Mouse (Mus musculus) c-Kit-positive CD71-negative TER-119-negative erythroid progenitor cells, embryonic 14.5 days (primary cell): ENCODE measurements at regions not wholly inside any gene's neighbourhood (a gene's known extent, or its start where the extent isn't known, plus 50 kb on each side); places are given as distances from the start of the nearest gene placed in this dataset.

ENCODE experiments used
- DNase-seq: peaks from one replicate; pipeline ENCODE4 v3.0.0-alpha.2; 2013; ENCODE audit warnings: low read depth

DNA sequence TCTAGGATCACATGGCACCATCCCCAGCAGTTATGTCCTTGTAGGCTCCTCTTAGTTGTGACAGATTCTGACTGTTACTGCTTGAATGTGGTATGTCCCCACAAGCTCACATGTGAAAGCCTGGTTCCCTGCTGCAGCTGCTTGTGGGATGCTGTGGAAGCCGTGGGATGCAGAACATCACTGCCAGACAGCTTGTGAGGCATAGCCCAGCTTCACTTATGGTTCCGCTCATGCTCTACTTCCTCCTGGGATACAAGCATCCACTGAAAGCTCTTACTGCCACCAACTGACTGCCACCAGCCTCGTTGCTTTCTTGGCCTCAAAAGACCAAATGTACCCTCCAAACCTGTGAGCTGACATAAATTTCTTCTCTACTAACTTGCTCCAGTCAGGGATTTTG lies 167.7 kb upstream of the Ccdc122 start:
- no peak for DNase-seq

DNA sequence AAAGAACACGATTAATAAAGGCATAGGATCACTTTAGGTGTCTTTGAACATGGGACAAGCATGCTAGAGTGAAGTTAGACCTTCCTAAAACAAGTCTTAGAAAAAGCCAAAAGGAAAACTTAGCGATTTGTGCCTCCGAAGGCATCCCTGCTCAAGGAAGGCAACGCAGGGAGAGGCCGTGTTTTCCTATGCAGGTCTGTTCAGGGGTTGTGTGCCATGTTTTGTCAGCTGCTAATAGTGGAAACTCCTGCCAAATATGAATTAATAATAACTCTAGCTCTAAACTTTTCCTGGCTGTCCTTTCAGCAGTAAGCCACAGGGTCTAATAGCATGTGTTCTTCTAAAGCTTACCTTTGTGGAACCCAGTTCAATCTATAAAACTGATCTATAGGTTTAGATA lies 168.4 kb upstream of the Ccdc122 start:
- DNase-seq: no peak

DNA sequence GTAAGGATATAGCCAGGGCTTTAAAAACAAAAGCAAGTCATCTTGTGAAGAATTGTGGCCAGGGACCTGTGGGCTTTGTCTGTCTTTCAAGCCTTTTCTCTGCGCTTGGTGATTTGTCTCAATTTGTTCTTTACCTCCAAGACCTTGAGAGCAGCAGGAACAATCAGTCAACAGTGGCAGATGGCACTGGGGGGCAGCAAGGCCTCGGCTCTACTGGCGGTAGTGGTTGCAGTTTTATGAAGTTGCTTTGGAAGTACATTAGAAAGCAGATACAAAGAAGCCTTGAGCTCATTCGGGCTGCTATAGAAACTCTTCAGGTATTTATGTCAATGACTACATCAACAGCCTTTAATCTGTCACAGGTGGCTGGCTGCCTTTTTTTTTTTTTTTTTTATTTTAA lies 171.9 kb upstream of the Ccdc122 start:
- no peak for DNase-seq

DNA sequence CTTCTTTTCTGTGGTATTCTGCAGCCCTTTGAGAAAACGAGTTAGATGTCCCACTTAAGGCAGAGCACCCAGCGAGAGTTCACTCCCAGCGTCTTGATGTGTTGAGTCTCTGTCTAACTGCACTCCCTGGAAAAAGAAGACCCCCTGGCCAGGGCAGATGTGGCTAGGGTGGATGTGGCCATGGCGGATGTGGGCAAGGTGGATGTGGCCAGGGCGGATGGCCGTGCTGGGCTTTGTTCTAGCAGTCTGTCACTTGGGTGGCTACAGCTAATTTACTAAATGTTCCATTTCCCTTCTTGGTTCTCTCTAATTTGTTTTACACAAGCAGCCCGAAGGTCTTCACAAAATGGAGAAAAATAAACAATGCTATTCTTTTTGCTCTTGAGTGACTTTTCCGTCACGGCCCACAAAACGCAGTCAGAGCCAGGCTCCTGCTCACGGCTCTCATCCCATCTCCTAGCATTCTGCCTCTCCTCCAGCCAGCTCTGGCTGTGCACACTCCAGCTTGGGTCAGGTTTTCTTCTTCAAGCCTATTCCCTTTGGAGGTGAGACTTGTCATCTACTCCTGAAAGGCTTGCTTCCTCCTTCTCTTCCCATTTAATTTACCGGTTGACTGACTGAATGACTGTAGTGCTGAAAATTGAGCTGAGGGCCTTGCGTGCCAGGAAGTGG lies 173.4 kb upstream of the Ccdc122 start:
- no peak for DNase-seq

DNA sequence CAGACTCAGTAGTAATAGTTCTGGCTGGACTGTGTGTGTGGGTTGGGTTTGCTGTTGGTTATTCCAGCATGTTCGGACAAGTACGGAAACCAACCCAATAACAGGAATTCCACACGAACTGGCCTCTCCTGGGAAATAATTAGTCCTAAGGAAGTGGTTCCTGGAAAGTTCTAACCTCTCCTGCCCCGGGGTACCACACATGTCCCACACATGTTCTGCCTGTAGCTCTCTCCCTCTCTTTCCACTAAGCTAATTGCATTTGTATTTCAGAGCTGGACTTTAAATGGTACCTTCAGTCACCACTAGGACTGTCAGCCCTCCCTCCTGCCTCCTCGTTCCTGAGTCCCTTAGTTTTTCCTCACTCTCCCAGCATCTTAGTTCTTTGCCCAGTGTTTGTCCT lies 178.2 kb upstream of the Ccdc122 start:
- no peak for DNase-seq

DNA sequence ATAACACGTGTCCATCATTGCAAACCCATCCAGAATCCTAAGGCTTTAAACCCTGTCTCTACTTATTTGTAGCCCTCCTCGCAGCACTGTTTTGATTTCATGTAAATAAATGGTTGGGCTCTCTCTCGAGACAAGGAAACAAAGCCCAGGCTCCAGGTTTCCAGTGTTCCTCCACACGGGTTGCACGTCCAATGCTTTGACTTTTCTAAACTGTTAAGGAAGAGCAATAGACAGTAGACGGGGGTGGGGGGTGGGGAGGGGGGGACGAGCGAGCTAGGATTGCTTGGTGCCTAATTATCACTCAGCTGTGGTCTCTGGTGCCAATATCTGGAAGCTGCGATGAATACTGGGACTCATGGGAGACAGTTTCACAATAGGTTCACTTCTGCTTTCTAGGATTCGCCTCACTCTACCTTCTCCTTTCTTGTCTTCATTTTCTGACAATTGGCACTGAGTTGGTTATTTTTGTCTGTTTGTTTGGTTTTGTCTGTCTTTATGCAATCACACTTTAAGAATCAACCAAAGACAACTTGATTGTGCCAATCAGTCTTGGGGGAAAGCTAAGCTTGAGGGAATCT lies 179.3 kb upstream of the Ccdc122 start:
- DNase-seq: peak; percentile 30

DNA sequence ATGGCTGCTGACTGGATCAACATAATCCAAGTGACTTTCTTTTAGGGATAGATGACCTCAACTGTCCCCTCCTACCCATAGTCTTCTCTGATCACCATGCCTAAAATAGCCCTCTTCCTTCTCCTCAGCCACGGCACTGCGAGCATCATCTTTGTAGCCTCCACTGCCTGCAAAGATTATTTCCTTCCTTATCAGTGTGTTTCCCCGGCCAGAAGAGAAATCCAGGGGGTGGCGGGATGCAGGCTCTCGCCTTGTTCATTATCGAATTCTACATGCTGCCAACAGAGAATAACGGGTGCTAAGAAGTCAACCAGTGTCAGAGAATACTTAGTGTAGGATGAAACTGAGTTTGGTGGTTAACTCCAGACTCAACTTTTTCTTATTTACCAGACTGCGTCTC lies 180.0 kb upstream of the Ccdc122 start:
- DNase-seq: no peak

DNA sequence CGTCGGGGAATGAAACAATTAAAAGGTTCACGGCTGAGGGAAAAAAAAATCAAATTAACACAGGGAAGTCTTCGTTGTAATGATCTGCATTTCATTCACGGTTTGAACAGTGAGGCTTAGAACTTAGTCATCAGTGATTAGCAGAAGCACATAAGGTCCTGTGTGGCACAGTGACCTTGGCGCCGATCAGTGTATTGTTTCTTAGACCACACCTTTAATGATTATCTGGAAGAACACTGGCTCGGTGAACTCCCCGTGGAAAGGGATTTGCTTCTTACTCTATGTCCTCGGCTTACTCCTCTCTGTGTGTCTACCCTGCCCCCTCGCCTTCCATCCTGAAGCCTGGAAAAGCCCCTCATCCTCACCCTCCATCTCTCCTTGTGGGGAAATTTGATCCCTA lies 181.6 kb upstream of the Ccdc122 start:
- no peak for DNase-seq

DNA sequence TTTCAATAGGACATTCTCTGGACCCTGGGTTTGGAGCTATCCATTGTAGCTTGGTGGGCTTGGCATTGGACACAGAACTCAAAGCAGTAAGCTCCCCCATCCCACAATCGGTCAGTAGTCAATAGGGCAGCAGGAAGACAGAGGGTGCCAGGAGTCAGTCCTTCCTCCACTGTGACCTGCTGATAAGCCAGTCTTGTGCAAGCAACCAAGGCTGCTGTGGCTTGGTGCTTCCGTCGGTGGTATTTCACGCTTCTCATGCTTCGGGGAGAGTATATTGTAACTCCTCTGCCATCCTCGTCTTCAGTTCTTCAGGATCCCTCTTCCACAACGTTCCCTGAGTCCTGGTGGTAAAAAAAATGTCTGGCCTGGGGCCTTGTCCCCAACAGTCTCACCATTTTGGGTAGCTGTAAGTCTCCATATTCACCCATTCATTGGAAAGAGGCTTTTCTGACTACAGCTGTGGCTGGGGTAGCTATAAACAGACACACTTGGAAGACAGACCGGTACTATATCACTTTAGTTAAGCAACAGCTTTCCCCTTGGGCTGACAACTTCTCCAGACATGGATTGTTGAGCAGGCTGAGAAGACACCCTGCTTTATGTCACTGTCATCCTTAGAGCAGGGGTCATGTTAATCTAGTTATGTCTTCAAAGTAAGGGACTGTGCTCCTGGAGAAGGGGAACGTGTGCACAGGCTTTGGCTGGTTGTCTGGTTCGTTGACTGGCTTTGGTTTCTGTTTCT lies 184.9 kb upstream of the Ccdc122 start:
- DNase-seq: peak; percentile 50

DNA sequence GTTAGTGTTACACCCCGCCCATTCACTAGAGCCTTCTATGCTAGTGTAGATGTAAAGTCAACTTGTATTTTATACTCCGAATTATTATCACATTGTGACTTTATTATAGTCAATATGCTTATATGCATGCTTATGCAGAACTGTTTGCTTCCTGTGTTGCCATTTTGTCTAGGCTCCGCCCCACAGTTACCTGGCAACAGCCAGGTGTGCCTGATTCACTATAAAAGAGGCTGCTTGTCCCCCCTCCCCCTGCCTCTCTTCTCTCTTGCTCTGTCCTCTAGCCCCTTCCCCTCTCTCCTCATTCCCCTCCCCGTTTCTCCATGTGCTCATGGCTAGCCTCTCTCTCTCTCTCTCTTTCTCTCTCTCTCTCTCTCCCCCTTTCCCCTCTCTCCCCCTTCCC lies 185.9 kb upstream of the Ccdc122 start:
- DNase-seq: no peak

DNA sequence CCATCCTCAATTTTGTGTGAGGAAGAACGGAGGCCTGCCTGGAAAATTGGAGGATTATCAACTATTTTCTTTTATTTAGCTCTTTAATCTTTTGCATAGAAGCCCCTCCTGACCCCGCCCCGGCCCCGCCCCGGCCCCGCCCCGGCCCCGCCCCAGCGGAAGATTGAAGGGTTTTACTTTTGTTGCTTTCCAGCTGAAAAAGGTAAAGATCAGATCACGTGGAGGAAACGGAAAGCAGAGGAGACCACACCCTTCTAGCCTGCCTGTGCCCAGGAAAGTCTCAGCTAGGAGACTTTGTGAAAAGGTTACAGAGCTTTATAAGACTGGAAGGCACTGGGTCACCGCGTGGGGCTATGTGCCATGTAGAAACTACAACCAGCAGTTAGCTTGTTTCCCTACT lies 186.5 kb upstream of the Ccdc122 start:
- no peak for DNase-seq

DNA sequence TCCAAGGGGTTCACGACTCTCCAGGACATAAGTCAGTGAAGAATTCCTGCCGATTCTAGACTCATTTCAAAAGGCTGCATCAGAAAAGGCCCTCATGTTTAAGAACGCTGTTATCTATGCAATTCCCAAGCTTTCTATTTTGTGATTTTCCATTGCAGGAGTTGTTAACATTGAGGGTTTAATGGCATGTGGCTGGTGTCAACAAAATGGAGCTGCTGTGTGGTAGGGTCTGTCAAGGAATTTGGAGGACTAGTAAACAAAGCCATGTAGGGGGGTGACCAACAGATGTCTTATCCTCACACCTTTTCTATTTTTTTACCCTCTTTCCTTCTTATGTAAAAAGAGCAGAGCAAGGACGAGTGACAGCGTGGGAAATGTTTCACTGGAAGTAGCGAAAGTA lies 186.9 kb upstream of the Ccdc122 start:
- no peak for DNase-seq

DNA sequence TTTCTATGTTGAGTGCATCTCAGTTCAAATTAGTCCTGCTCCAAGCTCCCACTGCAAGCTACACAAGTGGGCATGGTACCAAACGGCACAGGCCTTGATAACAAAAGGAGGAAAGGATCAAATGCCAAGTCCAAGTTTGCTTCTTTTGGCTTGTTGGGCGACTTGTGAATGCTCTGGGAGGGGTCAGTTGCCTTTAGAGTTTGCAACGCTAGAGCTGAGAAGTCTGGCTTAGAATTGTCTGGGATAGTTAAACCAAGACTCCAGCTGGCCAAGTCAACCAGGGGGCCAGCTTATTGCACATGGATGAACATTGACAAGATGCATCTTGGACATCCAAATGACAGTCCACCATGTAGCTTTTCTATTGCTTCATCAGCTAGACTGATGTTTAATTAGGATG lies 187.5 kb upstream of the Ccdc122 start:
- no peak for DNase-seq

DNA sequence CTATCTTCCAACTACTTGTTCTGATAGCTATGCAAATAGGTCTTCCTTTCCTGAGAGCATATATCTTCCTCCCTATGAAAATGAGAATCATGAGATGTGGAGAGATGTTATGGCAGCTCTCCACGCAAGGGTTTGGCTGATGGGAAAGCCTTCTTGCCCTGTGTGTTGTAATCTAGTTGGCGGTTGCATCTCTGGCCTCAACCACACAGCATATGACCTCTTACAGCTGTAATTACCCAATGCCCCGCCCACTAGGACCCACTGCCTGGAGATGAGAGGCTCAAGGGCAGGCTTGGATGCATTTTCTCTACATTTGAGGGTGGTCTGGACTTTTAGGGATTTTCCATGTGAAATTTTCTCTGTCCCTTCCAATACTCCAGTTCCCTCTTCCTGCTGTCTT lies 190.9 kb upstream of the Ccdc122 start:
- no peak for DNase-seq

DNA sequence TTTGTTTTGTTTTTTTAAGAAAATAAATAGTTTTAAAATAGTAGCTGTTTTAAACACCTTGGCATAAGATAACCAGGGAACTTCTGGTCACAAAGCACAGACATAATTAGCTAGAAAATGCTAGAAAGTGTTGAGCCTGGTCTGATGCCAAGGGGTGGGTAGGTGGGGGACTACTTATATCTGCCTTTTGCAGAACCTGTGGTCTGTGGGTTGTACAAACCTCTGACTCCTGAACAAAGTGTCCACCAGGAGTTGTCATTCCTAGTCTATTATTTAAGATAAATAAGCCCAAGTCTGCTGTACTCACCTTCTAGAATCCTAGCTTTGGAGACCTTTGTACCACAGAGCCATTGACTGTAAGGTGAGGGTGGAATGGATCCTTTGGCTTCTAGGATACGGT lies 191.9 kb upstream of the Ccdc122 start:
- no peak for DNase-seq

DNA sequence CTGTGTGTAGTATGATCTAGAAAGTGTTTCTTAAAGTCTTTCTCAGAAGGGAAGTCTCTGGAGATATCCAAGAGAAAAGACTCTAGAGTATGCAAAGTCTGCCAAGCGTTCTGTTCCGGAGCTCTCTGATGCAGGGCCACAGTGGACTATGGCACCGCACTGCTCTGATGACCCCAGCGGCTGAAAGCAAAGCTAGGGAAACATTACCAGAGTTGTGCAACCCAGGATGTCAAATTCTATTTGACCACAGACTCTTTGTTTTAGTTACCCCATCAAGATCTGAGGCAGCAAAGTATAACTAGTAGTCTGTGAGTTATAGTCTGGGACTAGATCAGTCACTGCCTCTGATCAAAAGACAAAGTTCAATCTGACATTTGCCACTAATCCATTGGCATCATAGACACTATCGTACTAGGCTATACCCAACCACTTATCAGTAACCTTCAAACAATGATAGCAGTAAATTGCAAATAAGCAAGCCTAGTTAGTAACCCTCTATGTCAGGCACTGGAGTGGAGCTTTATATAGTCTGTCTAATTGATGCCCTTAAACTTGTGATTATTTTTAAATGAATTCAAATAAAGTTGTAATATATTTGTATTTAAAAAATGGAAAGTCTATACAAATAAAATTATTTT lies 198.9 kb upstream of the Ccdc122 start:
- DNase-seq: no peak

DNA sequence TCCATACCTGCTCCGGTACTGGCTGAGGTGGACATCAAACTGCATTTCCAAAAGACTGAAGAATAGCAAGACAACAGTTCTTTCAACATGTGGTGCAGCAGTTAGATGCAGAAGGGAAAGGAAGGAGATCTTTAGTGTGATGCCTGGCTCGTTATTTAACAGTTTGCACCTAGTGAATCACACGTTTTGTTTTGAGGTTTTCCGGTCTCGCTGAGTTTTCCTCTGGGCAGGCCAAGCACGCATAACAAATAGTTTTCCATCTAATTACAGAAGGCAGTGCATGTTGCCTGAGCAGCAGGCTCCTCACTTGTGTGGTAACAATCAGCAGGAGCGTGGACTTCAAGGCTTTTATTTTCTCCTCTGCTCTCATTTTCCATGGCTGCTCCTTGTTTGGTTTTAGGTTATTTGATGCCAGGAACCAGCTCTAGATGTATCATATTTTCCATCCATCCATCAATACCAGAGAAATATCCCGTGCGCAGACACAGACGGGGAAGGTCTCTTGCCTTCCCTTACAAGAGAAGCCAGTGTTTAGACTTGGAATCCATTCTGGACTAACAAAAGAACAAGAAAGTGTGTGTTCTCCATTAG lies 199.6 kb upstream of the Ccdc122 start:
- no peak for DNase-seq

DNA sequence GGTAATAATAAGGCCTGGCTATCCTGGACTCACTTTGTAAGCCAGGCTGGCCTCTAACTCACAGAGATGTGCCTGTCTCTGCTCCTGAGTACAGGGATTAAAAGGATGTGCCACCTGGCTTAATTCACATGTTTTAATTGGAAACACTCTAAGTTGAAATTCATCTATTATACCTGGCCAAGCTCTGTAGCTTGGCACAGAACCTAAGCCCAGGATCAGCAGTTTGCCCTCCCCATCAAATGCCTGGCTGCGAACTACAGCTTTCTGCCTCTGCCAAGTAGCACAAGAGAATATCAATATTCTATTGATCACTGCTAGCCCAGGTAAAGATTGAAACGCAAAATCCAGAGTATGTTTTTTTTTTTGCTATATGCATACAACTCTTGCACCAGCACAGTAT lies 200.3 kb upstream of the Ccdc122 start:
- no peak for DNase-seq

DNA sequence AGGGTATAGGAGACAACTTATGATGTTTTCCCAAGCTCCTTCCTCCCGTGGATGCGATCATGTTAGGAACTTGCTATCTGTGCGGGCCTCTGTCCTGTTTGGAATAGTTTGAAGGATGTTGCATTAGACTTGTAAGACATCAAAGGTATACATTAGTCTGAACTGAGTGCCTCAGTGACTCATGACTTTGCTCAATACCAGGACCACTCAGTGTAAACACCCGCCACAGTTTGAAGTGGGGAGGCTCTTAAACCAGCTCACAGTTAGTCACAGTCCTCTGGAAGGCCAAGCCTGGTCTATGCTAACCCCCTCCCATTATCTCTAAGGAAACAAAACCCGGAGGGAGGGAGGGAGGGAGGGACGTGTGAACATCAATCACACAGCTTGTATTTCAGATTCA lies 202.5 kb upstream of the Ccdc122 start:
- no peak for DNase-seq

DNA sequence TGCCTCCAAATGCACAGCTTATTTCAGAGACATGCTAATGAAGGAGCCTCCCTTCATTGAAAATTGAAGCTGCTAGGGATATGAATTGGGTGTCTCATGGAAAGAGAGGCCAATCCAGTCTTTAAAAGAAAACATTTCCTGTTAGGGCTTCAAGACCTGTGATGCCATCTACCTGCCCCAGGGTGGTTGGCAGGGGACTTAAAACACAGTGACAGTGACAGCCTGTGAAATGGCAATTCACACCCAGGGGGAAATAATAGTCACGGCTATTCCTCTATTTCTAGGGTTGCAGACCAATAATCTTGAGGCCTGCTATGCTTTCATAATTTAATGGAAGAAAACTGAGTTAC lies 207.4 kb upstream of the Ccdc122 start:
- DNase-seq: no peak

DNA sequence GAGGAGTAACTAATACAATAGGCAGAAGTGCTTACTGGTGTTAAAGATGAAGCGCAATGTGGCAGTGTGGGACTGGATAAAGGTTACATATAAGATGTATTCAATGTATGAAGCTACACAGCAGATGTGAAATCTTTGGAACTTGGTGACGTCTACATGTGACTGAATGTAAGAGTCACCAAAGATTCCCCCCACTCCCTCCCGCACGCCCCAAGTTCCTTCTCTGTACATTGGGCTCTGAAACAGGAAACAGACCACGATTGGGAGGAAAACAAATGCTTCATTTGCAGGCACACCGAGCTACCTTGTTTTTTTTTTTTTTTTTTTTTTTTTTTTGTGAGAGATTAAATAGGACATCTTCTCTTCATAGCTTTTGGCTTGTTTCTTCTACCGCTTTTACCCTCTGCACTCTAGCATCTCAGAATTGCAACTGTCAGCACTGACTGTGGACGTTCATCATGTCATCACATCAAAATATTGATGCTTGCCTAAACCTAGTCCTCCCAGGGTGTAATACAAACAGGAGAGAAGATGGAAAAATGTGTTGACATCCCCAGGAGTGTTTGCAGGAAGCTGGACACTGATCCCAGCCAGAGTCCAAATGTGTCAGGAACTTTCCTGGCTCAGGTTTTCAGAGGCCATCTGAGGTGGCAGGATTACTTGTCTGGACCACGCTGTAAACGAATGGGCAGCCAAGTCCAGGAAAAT lies 208.0 kb upstream of the Ccdc122 start:
- DNase-seq: no peak

DNA sequence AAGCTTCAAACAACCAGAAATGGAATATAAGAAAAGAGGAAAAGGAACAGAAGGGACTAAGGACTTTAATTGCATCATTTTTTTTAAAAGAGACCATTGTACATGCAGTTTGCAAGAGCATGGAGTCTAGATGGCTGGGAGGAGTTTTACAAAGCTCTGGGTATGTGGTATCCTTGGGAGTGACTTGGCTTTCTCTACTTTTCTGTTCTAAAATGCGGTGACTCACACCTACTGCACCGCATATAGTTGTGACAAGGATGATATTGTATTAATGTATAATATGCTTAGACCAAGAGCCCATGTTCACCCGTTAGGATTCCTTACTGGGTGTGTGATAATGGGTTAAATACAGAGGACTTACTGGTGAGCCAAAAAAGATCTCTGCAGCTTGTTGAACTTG lies 212.5 kb upstream of the Ccdc122 start:
- no peak for DNase-seq
